Mouse (Mus musculus): ENCODE data around the gene Zfp712.

GRCm38 (mm10) chr13:67072786-67073185 lies 11.8 kb upstream of the Zfp712 start:
- TF ChIP-seq EP300 (IDR thresholded peaks at IDR 0.05; ENCODE audit: insufficient read depth, low read depth, low read length) (no peak), CTCF (IDR thresholded peaks at IDR 0.05) (no peak), POLR2A (IDR thresholded peaks at IDR 0.05; ENCODE audit: insufficient read depth, low read depth, low read length) (no peak)

All from heart, adult 2 months (tissue).